Mouse (Mus musculus) midbrain, embryonic 13.5 days (tissue): ENCODE results near the gene Cavin1. TPM values are rescaled to one million over a fixed set of nuclear protein-coding genes. Genes with fewer than 3 reads are reported as not detected.
A peak's percentile ranks its signal among the peaks of the same experiment; 100 is the strongest.

Source experiments
- ATAC-seq: fragments of 200-750 bp; cut with Nextera tagmentation; 2 replicates; pipeline ENCODE4 v1.8.0; 2017; ENCODE audit warnings: mild to moderate bottlenecking, moderate TSS enrichment, moderate library complexity
- H3K27ac ChIP-seq: fragments of 300-500 bp; sonication (generic); 2 replicates; pipeline ENCODE4 v1.5.1; 2015; ENCODE audit warnings: inconsistent platforms, mild to moderate bottlenecking, moderate library complexity
- H3K27me3 ChIP-seq: fragments of 300-500 bp; sonication (generic); 2 replicates; pipeline ENCODE4 v1.6.1; 2015; ENCODE audit warnings: mild to moderate bottlenecking, inconsistent platforms
- H3K36me3 ChIP-seq: fragments of 300-500 bp; sonication (generic); 2 replicates; pipeline ENCODE4 v1.6.1; 2015; ENCODE audit warnings: mild to moderate bottlenecking, inconsistent platforms
- H3K4me1 ChIP-seq: fragments of 300-500 bp; sonication (generic); replicated peaks from 2 replicates; pipeline ENCODE4 v1.6.1; 2015; ENCODE audit warnings: inconsistent platforms
- H3K4me2 ChIP-seq: fragments of 300-500 bp; sonication (generic); replicated peaks from 2 replicates; pipeline ENCODE4 v1.6.1; 2015; ENCODE audit warnings: moderate library complexity, mild to moderate bottlenecking, inconsistent platforms
- H3K4me3 ChIP-seq: fragments of 300-500 bp; sonication (generic); replicated peaks from 2 replicates; pipeline ENCODE4 v1.5.1; 2015; ENCODE audit warnings: mild to moderate bottlenecking, inconsistent platforms
- H3K9ac ChIP-seq: fragments of 300-500 bp; sonication (generic); replicated peaks from 2 replicates; pipeline ENCODE4 v1.6.1; 2015; ENCODE audit warnings: mild to moderate bottlenecking, inconsistent platforms
- H3K9me3 ChIP-seq: fragments of 300-500 bp; sonication (generic); 2 replicates; pipeline ENCODE4 v1.6.1; 2016; ENCODE audit warnings: mild to moderate bottlenecking, inconsistent platforms
- WGBS: fragments of 180-500 bp; shearing (Covaris S2); methylation state at CpG from one replicate; pipeline ENCODE4 v1.1.7; 2015; 5-methylcytosine and 5-hydroxymethylcytosine counted together
- polyA plus RNA-seq: library from polyadenylated mRNA; unstranded; fragments of >200 nt; fragmentation: Nextera tagmentation; extraction: Ambion mirVana; gene quantifications from 2 replicates; pipeline ENCODE4 v1.2.1, GENCODE M21; 2015

Cavin1 gene
- polyA plus RNA-seq, 1 experiment from 2014 or later, result 30.4 TPM

DNA sequence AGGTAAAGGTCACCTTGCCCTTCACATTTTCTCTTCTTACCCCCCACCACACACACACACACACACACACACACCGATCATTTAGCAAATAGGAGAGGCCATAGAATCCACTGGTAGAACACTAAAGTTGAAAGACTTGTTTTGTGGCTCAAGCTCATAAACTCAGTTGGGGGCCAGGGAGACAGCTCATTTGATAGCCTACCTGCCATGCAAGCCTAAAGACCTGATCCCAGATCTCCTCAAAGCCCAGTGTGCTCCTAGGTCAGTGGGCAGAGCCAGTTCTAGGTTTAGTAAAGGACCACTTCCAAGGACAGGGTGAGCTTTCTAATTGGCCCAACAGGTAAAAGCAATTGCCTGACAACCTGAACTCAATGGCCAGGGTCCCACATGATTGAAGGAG lies 28.3 kb downstream of the Cavin1 start:
- Histone ChIP-seq H3K27me3 (no peaks in the 10 kb centered on the region; the same call in 1 of the 2 replicates), H3K27ac (no peak overlapping the region), H3K4me3 (no peak overlapping the region), H3K4me2 (no peak overlapping the region), H3K9me3 (no peaks in the 10 kb centered on the region), H3K36me3 (no peaks in the 10 kb centered on the region), H3K9ac (no peak overlapping the region), H3K4me1 (peaks cover 16% of the 10 kb centered on the region)
- ATAC-seq, result no peak
- 96% methylated on average over 1 of the region's 1 CpGs for WGBS

DNA sequence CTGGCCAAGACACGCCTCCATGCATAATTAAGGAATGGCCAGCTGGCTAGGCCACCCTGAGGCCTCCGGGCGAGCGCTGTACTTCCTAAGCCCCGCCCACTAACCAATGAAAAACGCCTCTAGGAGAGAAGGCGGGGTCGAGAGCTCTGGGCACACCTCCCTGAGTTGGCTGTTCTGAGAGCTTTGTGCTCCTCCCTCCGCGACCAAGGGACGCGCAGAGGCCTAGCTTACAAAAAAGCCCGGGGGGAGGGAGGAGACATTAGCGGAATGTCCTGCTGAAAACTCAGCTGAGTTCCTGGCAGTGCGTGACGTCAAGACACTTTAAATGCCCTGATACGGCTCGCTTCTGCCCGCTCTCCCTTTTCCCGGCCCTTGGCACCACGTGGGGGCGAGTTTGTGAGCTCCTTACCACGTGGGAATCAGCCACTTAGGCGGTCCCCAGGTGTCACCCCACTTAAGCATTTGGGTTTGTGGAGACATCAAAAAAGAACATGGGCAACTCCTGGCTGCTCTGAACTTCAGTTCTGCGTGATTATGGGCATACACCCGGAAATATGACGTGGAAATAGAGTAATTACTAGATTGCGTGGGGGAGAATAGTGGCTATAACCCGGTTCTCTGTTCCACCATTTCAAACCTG lies 31.1 kb downstream of the Cavin1 start, which contains the start of gene Stat3:
Stat3 (minus strand) TSS at position 29 of the 640 bp plus-strand sequence.
- peak within 1 kb of the TSS; percentile 80 for H3K27ac ChIP-seq
- peaks cover 25% of the 10 kb centered on the region for H3K4me1 ChIP-seq
- peak within 1 kb of the TSS; percentile 91 for H3K9ac ChIP-seq
- H3K4me2 ChIP-seq, result peak within 1 kb of the TSS; percentile 72
- H3K9me3 ChIP-seq, result no peaks in the 10 kb centered on the region
- H3K4me3 ChIP-seq, result peak within 1 kb of the TSS; percentile 92
- H3K27me3 ChIP-seq, result no peaks in the 10 kb centered on the region; the same call in 1 of the 2 replicates
- no peaks in the 10 kb centered on the region for H3K36me3 ChIP-seq
- WGBS, result 2% methylated on average over 29 of the region's 29 CpGs
- peak; percentile 94 for ATAC-seq

DNA sequence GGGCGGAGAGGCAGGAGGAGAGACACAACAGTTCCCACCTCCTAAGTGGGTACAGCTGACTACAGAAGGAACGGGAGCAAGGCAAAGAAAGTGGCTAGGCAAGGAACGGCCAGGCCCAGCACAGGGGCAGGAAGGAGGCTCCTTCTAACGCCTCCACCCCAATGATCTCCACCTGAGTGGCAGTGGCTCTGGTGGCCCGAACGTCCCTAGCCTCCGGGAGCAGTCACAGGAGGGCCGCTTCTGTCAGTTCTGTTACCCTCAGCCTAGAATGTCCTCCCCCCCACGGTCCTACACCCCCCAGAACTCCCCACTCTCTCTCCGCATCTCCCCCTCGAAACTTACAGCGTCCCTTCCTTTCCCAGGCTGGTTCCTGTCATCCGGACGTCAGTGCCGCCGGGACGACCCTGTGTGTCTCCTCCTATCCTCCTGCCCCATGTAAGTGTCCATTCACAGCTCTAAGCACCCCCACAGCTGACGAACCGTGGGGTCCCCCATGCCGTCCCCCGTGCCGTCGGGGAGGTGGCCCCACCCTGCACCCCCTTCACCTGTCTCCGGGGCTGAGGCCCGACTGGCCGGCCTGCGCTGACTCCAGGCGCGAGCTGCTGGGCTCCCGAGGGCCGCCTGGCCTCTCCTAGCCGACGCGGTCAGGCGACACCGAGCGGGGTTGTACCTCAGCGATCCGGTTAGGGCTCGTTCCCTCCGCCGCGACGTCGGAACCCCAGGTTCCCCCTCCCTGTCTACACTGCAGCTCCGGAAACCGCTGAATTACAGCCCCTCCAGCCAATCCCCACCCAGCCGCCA lies 31.8 kb downstream of the Cavin1 start:
- Histone ChIP-seq H3K27me3 (no peaks in the 10 kb centered on the region; the same call in 1 of the 2 replicates), H3K9ac (peak overlapping the region; percentile 91), H3K4me1 (peaks cover 25% of the 10 kb centered on the region), H3K4me3 (peak overlapping the region; percentile 92), H3K4me2 (peak overlapping the region; percentile 72), H3K36me3 (no peaks in the 10 kb centered on the region), H3K27ac (peak overlapping the region; percentile 80), H3K9me3 (no peaks in the 10 kb centered on the region)
- peak; percentile 100 for ATAC-seq
- WGBS, result 1% methylated on average over 47 of the region's 48 CpGs

DNA sequence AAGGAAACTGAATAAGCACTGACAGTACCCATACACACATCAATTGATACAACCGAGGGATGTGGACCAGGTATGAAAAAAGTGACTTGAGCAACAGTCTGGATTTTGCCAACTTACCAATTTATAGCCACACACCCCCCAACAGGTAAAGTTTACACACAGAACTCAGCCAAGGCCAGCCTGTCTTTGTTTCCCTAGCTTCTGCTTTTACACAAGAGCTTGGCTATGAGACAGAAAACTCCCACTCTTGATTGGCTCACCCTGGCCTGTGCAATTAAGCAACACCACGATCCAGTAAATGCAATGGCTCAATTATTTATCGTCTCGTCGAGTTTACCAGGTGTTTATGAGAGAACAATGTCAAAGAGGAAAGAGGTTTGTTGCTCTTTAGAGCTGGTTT lies 32.6 kb downstream of the Cavin1 start:
- Histone ChIP-seq H3K9ac (peak overlapping the region; percentile 23; the same call in 1 of the 2 replicates), H3K9me3 (no peaks in the 10 kb centered on the region), H3K4me3 (peak overlapping the region; percentile 92), H3K4me2 (peak overlapping the region; percentile 72), H3K27me3 (no peaks in the 10 kb centered on the region; the same call in 1 of the 2 replicates), H3K4me1 (peaks cover 25% of the 10 kb centered on the region), H3K36me3 (no peaks in the 10 kb centered on the region), H3K27ac (no peak overlapping the region)
- no peak for ATAC-seq
- WGBS, result 34% methylated on average over 5 of the region's 5 CpGs

DNA sequence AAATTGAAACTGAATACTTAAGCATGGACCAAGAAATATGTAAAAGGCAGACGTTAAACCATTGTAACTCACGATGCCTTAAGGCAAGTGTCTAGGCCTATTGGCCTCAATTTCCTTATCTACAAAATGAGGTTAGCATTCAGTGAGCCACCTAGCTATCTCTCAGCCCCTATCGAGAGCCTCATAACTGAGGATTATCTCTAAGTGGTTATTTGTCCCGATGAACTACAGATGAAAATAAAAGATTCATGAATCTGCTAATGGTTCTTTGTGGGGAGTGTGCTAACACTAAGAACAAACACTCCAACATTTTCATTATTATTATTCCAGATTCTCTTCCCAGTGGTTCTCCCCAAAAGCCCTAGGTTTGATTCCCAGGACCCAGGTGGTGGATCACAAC lies 33.4 kb downstream of the Cavin1 start:
- no peak overlapping the region for H3K27ac ChIP-seq
- no peak overlapping the region for H3K4me3 ChIP-seq
- H3K4me1 ChIP-seq, result peaks cover 25% of the 10 kb centered on the region
- H3K36me3 ChIP-seq, result no peaks in the 10 kb centered on the region
- H3K4me2 ChIP-seq, result 0 out of 2 replicates have a peak overlapping the region, but pooled peaks have one; percentile 2
- WGBS, result 70% methylated on average over 4 of the region's 4 CpGs
- no peak overlapping the region for H3K9ac ChIP-seq
- H3K9me3 ChIP-seq, result no peaks in the 10 kb centered on the region
- ATAC-seq, result no peak
- H3K27me3 ChIP-seq, result no peaks in the 10 kb centered on the region; the same call in 1 of the 2 replicates

DNA sequence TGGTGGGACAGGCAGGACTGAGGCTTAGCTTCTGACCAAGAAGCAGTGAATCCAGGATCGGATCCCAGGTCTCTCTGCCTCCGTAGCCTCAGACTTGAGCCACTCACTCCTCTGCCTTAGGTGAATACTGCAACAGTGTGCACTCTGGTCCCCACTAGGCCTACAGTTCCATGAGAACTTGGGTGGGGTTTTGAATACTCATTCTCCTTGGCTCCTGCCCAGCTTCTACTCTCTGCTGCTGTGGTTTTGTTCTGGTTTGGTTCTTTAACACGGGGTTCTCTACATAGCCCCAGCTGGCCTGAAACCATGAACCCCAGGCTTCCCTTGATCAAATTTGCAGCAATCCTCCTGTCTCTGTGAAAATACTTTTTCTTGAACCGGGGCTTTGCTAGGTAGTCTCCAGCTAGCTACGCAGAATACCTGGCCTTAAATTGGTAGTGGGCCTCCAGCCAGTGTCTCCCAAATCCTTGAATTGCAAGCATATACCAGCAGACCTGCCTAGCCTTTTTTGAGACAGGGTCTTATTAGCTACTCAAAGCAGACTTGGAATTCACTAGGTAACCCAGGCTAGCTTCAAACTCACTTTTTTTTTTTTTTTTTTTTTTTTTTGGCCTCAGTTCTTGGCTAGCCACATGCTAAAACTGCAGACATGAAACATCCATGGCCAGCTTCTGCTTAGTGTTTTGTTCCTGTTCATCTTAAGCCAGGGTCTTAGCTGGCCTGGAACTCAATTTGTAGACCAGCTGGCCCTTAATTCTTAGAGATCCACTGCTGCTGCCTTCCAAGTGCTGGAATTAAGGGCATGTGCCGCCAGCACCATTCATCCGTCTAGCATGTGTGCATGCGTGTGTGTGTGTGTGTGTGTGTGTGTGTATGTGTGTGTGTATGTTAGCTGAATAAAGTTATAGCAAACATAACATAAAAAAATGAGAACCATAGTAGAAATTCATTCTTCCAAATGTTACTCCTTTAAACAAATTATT lies 35.0 kb downstream of the Cavin1 start:
- H3K9me3 ChIP-seq, result no peaks in the 10 kb centered on the region
- no peak for ATAC-seq
- H3K4me1 ChIP-seq, result peaks cover 25% of the 10 kb centered on the region
- no peak overlapping the region for H3K9ac ChIP-seq
- 89% methylated on average over 8 of the region's 8 CpGs for WGBS
- H3K4me3 ChIP-seq, result no peak overlapping the region
- no peaks in the 10 kb centered on the region for H3K36me3 ChIP-seq
- no peak overlapping the region for H3K27ac ChIP-seq
- H3K27me3 ChIP-seq, result no peaks in the 10 kb centered on the region
- no peak overlapping the region for H3K4me2 ChIP-seq

DNA sequence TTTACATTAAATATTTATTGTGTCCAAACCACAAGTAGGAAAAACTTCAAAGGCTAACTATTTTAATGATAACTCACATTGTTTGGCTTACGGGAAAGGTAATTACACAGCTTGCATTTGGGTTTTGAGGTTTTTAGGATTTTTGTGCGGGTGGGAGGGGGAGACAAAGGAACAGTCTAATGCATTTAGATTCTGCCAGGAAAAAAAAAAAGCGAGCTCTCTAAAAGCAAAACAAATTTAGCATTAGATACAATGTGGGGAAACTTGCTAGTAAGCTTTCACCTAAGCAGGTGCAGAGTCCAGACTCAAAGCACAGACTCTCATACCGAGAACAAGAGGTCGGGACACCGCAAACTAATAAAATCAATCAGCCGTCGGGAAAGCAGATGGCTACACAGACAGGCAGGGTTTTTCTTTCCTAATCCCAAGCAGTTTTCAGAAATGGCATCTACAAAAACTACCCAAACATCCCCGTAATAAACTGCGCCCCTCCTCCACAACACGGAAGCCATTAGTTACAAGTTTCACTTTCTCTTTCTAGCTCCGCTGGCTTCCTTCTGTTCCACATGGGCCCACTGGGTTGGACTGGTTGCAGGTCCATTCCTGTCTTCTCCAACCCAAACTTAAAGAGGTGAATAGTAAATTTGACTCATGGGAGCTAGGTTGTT lies 39.3 kb downstream of the Cavin1 start:
- H3K9ac ChIP-seq, result no peak overlapping the region

DNA sequence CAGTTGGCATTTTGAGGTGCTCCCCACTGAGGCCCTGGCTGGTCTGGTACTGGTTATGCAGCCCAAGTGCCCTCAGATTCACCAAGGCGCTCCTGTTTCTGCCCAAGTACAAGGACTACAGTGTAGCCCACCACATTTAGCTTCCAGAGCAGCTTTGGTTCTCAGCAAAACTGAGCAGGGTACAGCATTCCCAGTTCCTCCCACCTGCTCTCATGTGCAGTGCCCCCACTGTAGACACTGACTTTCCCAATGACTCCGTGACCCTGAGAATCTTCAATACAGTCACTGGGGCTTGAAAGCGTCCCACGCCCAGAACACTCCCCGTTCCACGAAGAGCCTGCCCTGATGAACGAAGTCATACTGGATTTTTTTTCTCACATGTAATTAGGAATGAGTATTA lies 40.1 kb downstream of the Cavin1 start:
- ATAC-seq, result no peak
- WGBS, result 74% methylated on average over 7 of the region's 7 CpGs
- Histone ChIP-seq H3K4me3 (no peak overlapping the region), H3K4me1 (no peaks in the 10 kb centered on the region), H3K9ac (peak overlapping the region; percentile 14; the same call in 1 of the 2 replicates), H3K27me3 (no peaks in the 10 kb centered on the region), H3K27ac (no peak overlapping the region), H3K36me3 (no peaks in the 10 kb centered on the region), H3K4me2 (no peak overlapping the region), H3K9me3 (no peaks in the 10 kb centered on the region)

More for the DNA sequence above, 39.3 kb downstream of the Cavin1 start:
- no peak for ATAC-seq
- 72% methylated on average over 12 of the region's 12 CpGs for WGBS
- H3K27me3 ChIP-seq, result no peaks in the 10 kb centered on the region
- H3K4me3 ChIP-seq, result no peak overlapping the region
- H3K27ac ChIP-seq, result no peak overlapping the region
- H3K4me2 ChIP-seq, result no peak overlapping the region
- no peaks in the 10 kb centered on the region for H3K36me3 ChIP-seq
- no peaks in the 10 kb centered on the region for H3K4me1 ChIP-seq
- no peaks in the 10 kb centered on the region for H3K9me3 ChIP-seq

DNA sequence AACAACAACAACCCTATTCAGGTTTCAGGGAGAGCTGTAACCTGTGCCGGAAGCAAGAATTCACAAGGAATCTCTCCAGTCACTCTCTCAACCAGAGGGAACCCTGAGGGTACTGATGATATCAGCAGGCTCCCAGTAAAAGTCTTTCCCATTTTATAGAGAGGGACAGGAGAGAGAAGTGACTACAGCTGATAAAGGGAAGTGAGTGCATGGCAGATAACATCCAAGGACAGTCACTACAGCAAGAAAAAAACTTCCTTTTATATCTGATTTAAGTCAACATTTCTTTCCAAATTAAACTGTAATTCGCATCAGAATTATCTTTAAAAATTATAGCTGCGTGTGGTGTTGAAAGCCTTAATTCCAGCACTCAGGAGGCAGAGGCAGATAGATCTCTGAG lies 43.3 kb downstream of the Cavin1 start:
- Histone ChIP-seq H3K27me3 (no peaks in the 10 kb centered on the region), H3K9ac (no peak overlapping the region), H3K4me2 (no peak overlapping the region), H3K9me3 (no peaks in the 10 kb centered on the region), H3K4me3 (no peak overlapping the region), H3K36me3 (no peaks in the 10 kb centered on the region), H3K27ac (no peak overlapping the region), H3K4me1 (no peaks in the 10 kb centered on the region)
- 93% methylated on average over 3 of the region's 3 CpGs for WGBS
- no peak for ATAC-seq

DNA sequence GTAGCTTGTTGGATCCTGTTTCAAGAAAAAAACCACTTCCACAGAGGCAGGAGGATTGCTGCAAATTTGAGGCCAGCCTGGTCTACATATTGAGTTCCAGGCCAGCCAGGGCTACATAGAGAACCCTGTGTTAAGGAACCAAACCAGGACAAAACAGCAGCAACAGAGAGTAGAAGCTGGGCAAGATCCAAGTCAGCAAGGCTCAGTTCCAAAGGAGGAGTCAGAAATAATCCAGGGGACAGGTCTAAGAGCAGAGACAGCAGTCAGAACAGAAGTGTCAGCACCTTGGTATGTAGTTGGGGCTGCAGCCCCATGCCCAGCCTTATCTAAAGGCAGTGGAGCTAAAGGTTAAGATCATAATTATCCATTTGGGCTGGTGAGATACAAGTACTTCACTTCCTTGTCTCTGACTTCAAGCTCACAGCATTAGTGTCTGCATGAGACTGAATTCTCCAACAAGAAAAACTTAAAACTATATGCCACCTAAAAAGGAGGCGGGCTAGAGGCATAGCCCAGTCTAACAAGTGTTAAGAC lies 46.2 kb downstream of the Cavin1 start:
- Histone ChIP-seq H3K4me1 (no peaks in the 10 kb centered on the region), H3K27ac (no peak overlapping the region), H3K9me3 (no peaks in the 10 kb centered on the region), H3K4me2 (no peak overlapping the region), H3K4me3 (no peak overlapping the region), H3K27me3 (no peaks in the 10 kb centered on the region), H3K36me3 (no peaks in the 10 kb centered on the region), H3K9ac (no peak overlapping the region)
- 87% methylated on average over 1 of the region's 1 CpGs for WGBS
- no peak for ATAC-seq
